ENCODE assay signal across 9 mouse cellular contexts in the genomic region with DNA sequence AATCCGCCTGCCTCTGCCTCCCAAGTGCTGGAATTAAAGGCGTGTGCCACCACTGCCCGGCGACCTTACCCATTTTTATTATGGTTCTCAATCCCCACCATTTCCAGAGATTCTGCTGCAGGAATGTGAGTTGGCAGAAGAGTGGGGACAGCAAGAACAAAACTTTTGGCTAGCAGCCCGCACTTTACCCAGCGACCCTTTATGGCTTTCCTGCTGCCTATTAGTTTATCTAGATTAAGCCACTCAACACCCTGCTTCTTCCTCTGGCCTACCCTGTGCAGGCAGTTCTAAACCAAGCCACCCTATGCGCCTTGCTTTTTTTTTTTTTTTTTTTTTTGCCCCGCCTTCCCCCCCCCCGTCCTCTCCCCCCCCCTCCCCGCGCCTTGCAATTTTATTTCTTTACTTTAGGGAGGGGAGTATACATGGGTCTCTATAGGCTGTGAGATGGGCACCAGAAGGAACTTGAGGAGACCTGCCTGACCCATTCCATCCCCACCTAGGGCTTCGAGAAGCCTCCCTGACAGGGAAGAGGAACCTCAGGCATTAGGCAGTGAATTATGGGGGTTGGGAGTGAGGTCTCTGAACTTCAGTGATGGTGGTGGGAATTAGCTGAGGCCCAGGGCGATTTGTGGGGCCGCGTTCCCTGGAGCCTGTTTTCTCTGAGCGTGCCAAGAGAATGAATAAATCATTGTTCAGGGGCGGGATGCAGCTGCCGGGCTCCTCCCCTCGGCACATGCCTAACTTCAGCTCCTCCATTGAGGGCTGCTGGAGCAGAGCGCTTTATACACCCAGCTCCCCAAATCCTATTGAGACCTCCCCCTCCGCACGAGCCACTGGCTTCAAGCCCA. TPM values are rescaled to one million over a fixed set of nuclear protein-coding genes. Genes with fewer than 3 reads are reported as not detected.
A peak's percentile ranks its signal among the peaks of the same experiment; 100 is the strongest.
DNase-seq lines count a peak whose midpoint lies in the region; ATAC-seq lines count a peak whose summit lies in the region.
"Had no signal": no experiment of that assay in that cellular context is flagged by ENCODE, and none has a peak within 500 bp of the region (broad histone marks: within the 10 kb centered on the region; RNA-seq: fewer than 3 reads in every experiment).

No protein-coding gene starts in this region.

- H3K9me3 ChIP-seq in heart, embryonic 12.5 days (replicated peaks): no peaks in the 10 kb centered on the region
- no peaks in the 10 kb centered on the region for H3K9me3 ChIP-seq in embryonic facial prominence, embryonic 11.5 days (replicated peaks; ENCODE audit: control insufficient read depth, low read length)
- H3K9me3 ChIP-seq in hindbrain, embryonic 13.5 days: no peaks in the 10 kb centered on the region
- no peaks in the 10 kb centered on the region for H3K9me3 ChIP-seq in midbrain, embryonic 12.5 days

- peaks cover 10% of the 10 kb centered on the region for H3K27me3 ChIP-seq in heart, embryonic 12.5 days (replicated peaks)
- H3K27me3 ChIP-seq in embryonic facial prominence, embryonic 11.5 days (ENCODE audit: control insufficient read depth, insufficient read depth, low read length): no peaks in the 10 kb centered on the region
- H3K27me3 ChIP-seq in hindbrain, embryonic 13.5 days: peaks cover 77% of the 10 kb centered on the region
- peaks cover 90% of the 10 kb centered on the region for H3K27me3 ChIP-seq in midbrain, embryonic 12.5 days
- H3K27me3 ChIP-seq: CH12.LX had no signal

- no peak for DNase-seq in heart, adult 11 months
- peak; percentile 77 for DNase-seq in embryonic facial prominence, embryonic 11.5 days (ENCODE audit: low spot score)
- peak; percentile 31 to 46 for DNase-seq in layer of hippocampus, postnatal 10 days (ENCODE audit: low spot score in 2 of 2)
- DNase-seq in thymus, postnatal 0 days (ENCODE audit: low spot score): no peak
- no peak for DNase-seq in cerebellum, adult 11 months

- H3K4me2 ChIP-seq in heart, embryonic 12.5 days: peak overlapping the region; percentile 56
- peak overlapping the region; percentile 36 for H3K4me2 ChIP-seq in embryonic facial prominence, embryonic 11.5 days (ENCODE audit: low read depth, low read length)
- H3K4me2 ChIP-seq in hindbrain, embryonic 13.5 days: peak overlapping the region; percentile 38
- peak overlapping the region; percentile 42 for H3K4me2 ChIP-seq in midbrain, embryonic 12.5 days (replicated peaks)

- 22% methylated on average over 20 of the region's 22 CpGs for WGBS in heart, embryonic 12.5 days
- 26% methylated on average over 21 of the region's 22 CpGs for WGBS in embryonic facial prominence, embryonic 11.5 days
- WGBS in hindbrain, embryonic 13.5 days: 23% methylated on average over 21 of the region's 22 CpGs
- WGBS in midbrain, embryonic 12.5 days: 23% methylated on average over 19 of the region's 22 CpGs

- H3K9ac ChIP-seq in heart, embryonic 12.5 days: no peak overlapping the region
- H3K9ac ChIP-seq in embryonic facial prominence, embryonic 11.5 days (replicated peaks; ENCODE audit: low read length): no peak overlapping the region
- H3K9ac ChIP-seq in hindbrain, embryonic 13.5 days: no peak overlapping the region
- H3K9ac ChIP-seq in midbrain, embryonic 12.5 days (replicated peaks): no peak overlapping the region

- H3K4me1 ChIP-seq in heart, embryonic 12.5 days (replicated peaks): peaks cover 10% of the 10 kb centered on the region
- no peaks in the 10 kb centered on the region for H3K4me1 ChIP-seq in embryonic facial prominence, embryonic 11.5 days (ENCODE audit: control insufficient read depth, insufficient read depth, low read length)
- peaks cover 13% of the 10 kb centered on the region for H3K4me1 ChIP-seq in hindbrain, embryonic 13.5 days (replicated peaks)
- H3K4me1 ChIP-seq in midbrain, embryonic 12.5 days: peaks cover 30% of the 10 kb centered on the region

- H3K27ac ChIP-seq in heart, embryonic 12.5 days (ENCODE audit: poor library complexity, severe bottlenecking): no peak overlapping the region
- no peak overlapping the region for H3K27ac ChIP-seq in embryonic facial prominence, embryonic 11.5 days (replicated peaks; ENCODE audit: low read depth, low read length)
- peak overlapping the region; percentile 35; the same call in 1 of the 2 replicates for H3K27ac ChIP-seq in hindbrain, embryonic 13.5 days
- H3K27ac ChIP-seq in midbrain, embryonic 12.5 days (replicated peaks): peak overlapping the region; percentile 58; the same call in 1 of the 2 replicates

- H3K4me3 ChIP-seq in heart, embryonic 12.5 days: no peak overlapping the region
- no peak overlapping the region for H3K4me3 ChIP-seq in embryonic facial prominence, embryonic 11.5 days (ENCODE audit: low read depth, low read length)
- H3K4me3 ChIP-seq in hindbrain, embryonic 13.5 days: no peak overlapping the region
- 0 out of 2 replicates have a peak overlapping the region, but pooled peaks have one; percentile 4 for H3K4me3 ChIP-seq in midbrain, embryonic 12.5 days

- 0 out of 2 replicates have a peak, but pooled peaks have one; percentile 25 for ATAC-seq in heart, embryonic 12.5 days (ENCODE audit: insufficient number of reproducible peaks, low FRiP score)
- peak; percentile 83 for ATAC-seq in embryonic facial prominence, embryonic 11.5 days (replicated peaks; ENCODE audit: insufficient number of reproducible peaks, low FRiP score, low TSS enrichment, low read depth)
- ATAC-seq in hindbrain, embryonic 13.5 days (ENCODE audit: low FRiP score): peak; percentile 84
- peak; percentile 94 for ATAC-seq in midbrain, embryonic 12.5 days (ENCODE audit: low FRiP score, low read depth)

- no peaks in the 10 kb centered on the region for H3K36me3 ChIP-seq in heart, embryonic 12.5 days
- no peaks in the 10 kb centered on the region for H3K36me3 ChIP-seq in embryonic facial prominence, embryonic 11.5 days (replicated peaks; ENCODE audit: control insufficient read depth, insufficient read depth, low read depth, low read length)
- H3K36me3 ChIP-seq in hindbrain, embryonic 13.5 days: no peaks in the 10 kb centered on the region
- H3K36me3 ChIP-seq in midbrain, embryonic 12.5 days: no peaks in the 10 kb centered on the region

RNA-seq across cellular contexts. Expression of a gene that starts 7.8 kb away (rescaled TPM):
- 0.98 and 1.2 TPM in 2 replicates for polyA plus RNA-seq in heart, embryonic 12.5 days (2016; fragmentation: Nextera tagmentation; extraction: Ambion mirVana)
- polyA plus RNA-seq in embryonic facial prominence, embryonic 11.5 days (2014; fragmentation: Nextera tagmentation; extraction: Ambion mirVana): 1.4 and 1.8 TPM in 2 replicates
- polyA plus RNA-seq in hindbrain, embryonic 13.5 days (2015; fragmentation: Nextera tagmentation; extraction: Ambion mirVana): 7.9 and 9.2 TPM in 2 replicates
- total RNA-seq in layer of hippocampus, postnatal 10 days (2021): 10 to 100 TPM; 57.3 to 58.1 TPM
- polyA plus RNA-seq in midbrain, embryonic 12.5 days (2016; fragmentation: Nextera tagmentation; extraction: Ambion mirVana): 1.5 and 1.9 TPM in 2 replicates
- polyA plus RNA-seq in thymus, postnatal 0 days (2015; fragmentation: Nextera tagmentation; extraction: Ambion mirVana): 1.1 and 1.7 TPM in 2 replicates

RNA-seq across cellular contexts. Expression of a gene that starts 45.1 kb away (rescaled TPM):
- 24.2 and 26.0 TPM in 2 replicates for polyA plus RNA-seq in heart, embryonic 12.5 days (2016; fragmentation: Nextera tagmentation; extraction: Ambion mirVana)
- 51.6 and 54.4 TPM in 2 replicates for polyA plus RNA-seq in embryonic facial prominence, embryonic 11.5 days (2014; fragmentation: Nextera tagmentation; extraction: Ambion mirVana)
- polyA plus RNA-seq in hindbrain, embryonic 13.5 days (2015; fragmentation: Nextera tagmentation; extraction: Ambion mirVana): 8.7 and 9.0 TPM in 2 replicates
- total RNA-seq in layer of hippocampus, postnatal 10 days (2021): 1 to 10 TPM; 1.9 to 3.2 TPM
- 34.4 and 35.7 TPM in 2 replicates for polyA plus RNA-seq in midbrain, embryonic 12.5 days (2016; fragmentation: Nextera tagmentation; extraction: Ambion mirVana)
- polyA plus RNA-seq in thymus, postnatal 0 days (2015; fragmentation: Nextera tagmentation; extraction: Ambion mirVana): 43.9 and 63.1 TPM in 2 replicates

Comparison
In these comparisons a context has a peak if more than half of its experiments do, and no peak if none do; other contexts are left out.
1. ATAC-seq: peak in every context shown above with its lines; median percentile 94 in midbrain, embryonic 12.5 days; 84 in hindbrain, embryonic 13.5 days; 83 in embryonic facial prominence, embryonic 11.5 days; 25 in heart, embryonic 12.5 days.
2. H3K27ac ChIP-seq: peak in hindbrain, embryonic 13.5 days (single experiment) and midbrain, embryonic 12.5 days (single experiment); none in heart, embryonic 12.5 days (single experiment) and embryonic facial prominence, embryonic 11.5 days (single experiment).
3. DNase-seq: peak in embryonic facial prominence, embryonic 11.5 days (single experiment) and layer of hippocampus, postnatal 10 days (2 of 2); none in heart, adult 11 months (single experiment), thymus, postnatal 0 days (single experiment) and cerebellum, adult 11 months (single experiment).
4. Peak in every context shown above with its lines, with median percentiles within 50 percentile points of each other: H3K4me2 ChIP-seq.